Mouse (Mus musculus) right cerebral cortex, postnatal 10 days (tissue): ENCODE data around the gene Tcl1b1.
"Not testable (repeated sequence)": the region's sequence is repeated elsewhere in the genome, so short reads cannot be mapped to it uniquely, and the experiment has no call there.

ENCODE experiments used
- DNase-seq, 2 experiments: peaks; one replicate each; pipeline ENCODE4 v3.0.0; 2021; ENCODE audit warnings: low spot score in 2 of 2

Tcl1b1 gene

GRCm38 (mm10) chr12:105199684-105200497 is 40.4 kb downstream of the Tcl1b1 start:
- not testable (repeated sequence) for DNase-seq

- DNase-seq, result not testable (repeated sequence)
Measured at GRCm38 (mm10) chr12:105201657-105202056, 42.2 kb downstream of the Tcl1b1 start, which contains the start of gene Tcl1b4. TSS of gene Tcl1b4 (plus strand) at chr12:105201957.

- no peak for DNase-seq
Measured at GRCm38 (mm10) chr12:105207071-105207470, 47.6 kb downstream of the Tcl1b1 start.

- no peak for DNase-seq
Measured at GRCm38 (mm10) chr12:105208441-105208840, 49.0 kb downstream of the Tcl1b1 start.

GRCm38 (mm10) chr12:105209231-105209630 is 49.7 kb downstream of the Tcl1b1 start:
- DNase-seq, result no peak
